Mouse (Mus musculus): ENCODE measurements around the gene Itga6. TPM values are rescaled to one million over a fixed set of nuclear protein-coding genes. Genes with fewer than 3 reads are reported as not detected.

Itga6 gene
- polyA plus RNA-seq, 1 experiment = 26.0 TPM

DNA sequence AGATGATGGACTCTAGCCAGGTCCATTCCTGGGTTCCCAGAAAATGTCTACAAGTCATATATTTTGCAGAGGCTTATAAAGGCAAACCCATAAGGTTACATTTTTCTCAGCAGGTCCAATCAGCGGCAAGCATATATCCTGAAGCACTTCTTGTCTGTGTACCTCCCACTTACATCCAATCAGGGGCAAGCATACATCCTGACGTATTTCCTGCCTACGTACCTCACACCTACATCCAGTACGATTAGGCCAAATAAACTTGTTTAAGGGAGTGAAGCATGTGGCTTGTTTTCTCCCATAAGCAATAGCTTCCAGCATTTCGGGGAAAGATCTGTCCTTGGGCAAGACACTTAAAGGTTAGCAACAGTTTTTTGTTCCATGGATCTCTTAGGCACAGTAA is 3.0 kb downstream of the Itga6 start:
- Histone ChIP-seq H3K4me1 (ENCODE audit: control insufficient read depth, insufficient read depth, low read length) (no peaks in the 10 kb centered on the region), H3K27me3 (ENCODE audit: control insufficient read depth, insufficient read depth, low read length) (no peaks in the 10 kb centered on the region), H3K4me3 (replicated peaks; ENCODE audit: insufficient read depth, low read depth, low read length) (no peak overlapping the region), H3K27ac (ENCODE audit: insufficient read depth, low read length) (no peak overlapping the region)
- 95% methylated on average over 5 of the region's 5 CpGs for WGBS
- DNase-seq = no peak
- no peak for TF ChIP-seq POLR2A (IDR thresholded peaks at IDR 0.05; ENCODE audit: borderline replicate concordance, insufficient read depth, low read length)
- no peak for TF ChIP-seq CTCF (IDR thresholded peaks at IDR 0.05; ENCODE audit: borderline replicate concordance, insufficient read depth, low read depth, low read length)

DNA sequence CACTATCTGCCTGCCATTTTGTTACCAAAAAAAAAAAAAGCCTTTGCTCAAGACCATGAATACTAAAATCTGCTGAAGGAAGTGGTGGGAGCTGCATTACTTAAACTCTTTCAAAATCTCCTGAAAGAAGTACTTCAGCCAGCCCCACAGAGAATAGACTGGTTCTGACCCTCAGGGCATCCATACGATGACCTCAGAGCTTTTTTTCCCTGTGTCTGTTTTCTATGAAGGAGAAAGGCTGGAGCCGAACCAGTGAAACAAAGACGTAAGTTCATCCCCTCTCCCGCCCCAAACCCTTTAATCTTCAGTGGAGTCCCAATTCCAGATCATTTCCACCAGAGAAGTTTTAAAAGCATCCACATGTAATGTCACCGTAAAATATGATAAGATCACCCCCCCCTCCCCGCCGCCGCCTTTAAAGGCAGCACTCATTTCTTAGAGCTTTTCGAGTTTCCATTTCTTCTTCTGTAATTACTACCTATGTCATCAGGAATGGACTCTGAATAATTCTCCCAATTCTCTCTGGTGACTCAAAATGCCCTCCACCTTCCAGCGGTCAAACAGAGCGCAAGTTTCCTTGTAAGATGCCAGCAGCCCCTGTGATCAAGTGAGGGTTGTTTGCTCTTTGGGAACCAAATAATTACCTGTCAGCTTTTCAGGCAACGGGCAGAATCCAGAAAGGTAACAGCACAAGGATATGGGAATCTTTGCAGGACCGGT is 4.1 kb downstream of the Itga6 start:
- DNase-seq = no peak
- no peak overlapping the region for H3K27ac ChIP-seq (ENCODE audit: insufficient read depth, low read length)
- 80% methylated on average over 13 of the region's 13 CpGs for WGBS
- no peaks in the 10 kb centered on the region for H3K4me1 ChIP-seq (ENCODE audit: control insufficient read depth, insufficient read depth, low read length)
- H3K27me3 ChIP-seq (ENCODE audit: control insufficient read depth, insufficient read depth, low read length) = no peaks in the 10 kb centered on the region
- H3K4me3 ChIP-seq (replicated peaks; ENCODE audit: insufficient read depth, low read depth, low read length) = no peak overlapping the region
- no peak for TF ChIP-seq CTCF (IDR thresholded peaks at IDR 0.05; ENCODE audit: borderline replicate concordance, insufficient read depth, low read depth, low read length)
- no peak for TF ChIP-seq POLR2A (IDR thresholded peaks at IDR 0.05; ENCODE audit: borderline replicate concordance, insufficient read depth, low read length)

DNA sequence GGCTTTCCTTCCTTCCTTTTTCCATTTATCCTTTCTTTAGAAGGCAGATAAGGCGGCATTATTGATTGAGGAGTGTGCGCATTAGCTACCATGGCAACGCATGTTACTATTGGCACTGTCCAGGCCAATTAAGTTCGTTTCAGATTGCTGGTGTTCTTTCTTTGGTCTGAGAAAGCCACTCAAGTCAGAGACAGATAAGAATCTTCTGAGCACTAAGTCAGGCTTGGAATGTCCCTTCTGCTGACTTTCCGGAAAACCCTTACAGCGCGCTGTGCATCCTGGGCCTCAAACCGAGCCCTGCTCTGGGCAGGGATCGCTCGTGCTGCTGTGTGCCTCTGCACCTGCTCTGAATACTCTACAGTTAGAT is 4.7 kb downstream of the Itga6 start:
- no peaks in the 10 kb centered on the region for H3K4me1 ChIP-seq (ENCODE audit: control insufficient read depth, insufficient read depth, low read length)
- TF ChIP-seq CTCF (IDR thresholded peaks at IDR 0.05; ENCODE audit: borderline replicate concordance, insufficient read depth, low read depth, low read length) = no peak
- TF ChIP-seq POLR2A (IDR thresholded peaks at IDR 0.05; ENCODE audit: borderline replicate concordance, insufficient read depth, low read length) = no peak
- no peaks in the 10 kb centered on the region for H3K27me3 ChIP-seq (ENCODE audit: control insufficient read depth, insufficient read depth, low read length)
- H3K4me3 ChIP-seq (replicated peaks; ENCODE audit: insufficient read depth, low read depth, low read length) = no peak overlapping the region
- no peak overlapping the region for H3K27ac ChIP-seq (ENCODE audit: insufficient read depth, low read length)
- no peak for DNase-seq
- 82% methylated on average over 10 of the region's 10 CpGs for WGBS

DNA sequence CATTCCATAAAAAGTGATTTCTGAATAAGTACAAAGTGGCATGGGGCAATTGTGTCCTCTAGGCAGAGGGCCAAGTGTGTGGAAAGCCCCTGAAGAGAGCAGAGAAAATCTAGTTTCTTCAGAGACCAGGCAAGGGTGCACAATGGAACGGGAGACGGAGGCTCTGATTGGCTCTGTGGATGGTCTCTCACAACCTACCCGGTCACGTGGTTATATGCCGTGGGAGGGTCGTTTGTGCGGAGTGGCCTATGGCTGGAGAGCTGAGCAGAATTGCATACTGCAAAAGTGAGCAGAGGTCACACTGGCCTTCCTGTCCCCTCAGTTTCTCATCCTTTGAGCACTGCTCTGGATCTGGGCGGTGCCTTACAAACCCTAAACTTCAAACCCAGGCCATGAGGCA is 5.9 kb downstream of the Itga6 start:
- H3K4me3 ChIP-seq (replicated peaks; ENCODE audit: insufficient read depth, low read depth, low read length) = no peak overlapping the region
- no peak for TF ChIP-seq CTCF (IDR thresholded peaks at IDR 0.05; ENCODE audit: borderline replicate concordance, insufficient read depth, low read depth, low read length)
- TF ChIP-seq POLR2A (IDR thresholded peaks at IDR 0.05; ENCODE audit: borderline replicate concordance, insufficient read depth, low read length) = no peak
- no peaks in the 10 kb centered on the region for H3K27me3 ChIP-seq (ENCODE audit: control insufficient read depth, insufficient read depth, low read length)
- no peak for DNase-seq
- no peaks in the 10 kb centered on the region for H3K4me1 ChIP-seq (ENCODE audit: control insufficient read depth, insufficient read depth, low read length)
- no peak overlapping the region for H3K27ac ChIP-seq (ENCODE audit: insufficient read depth, low read length)
- WGBS = 81% methylated on average over 8 of the region's 8 CpGs

DNA sequence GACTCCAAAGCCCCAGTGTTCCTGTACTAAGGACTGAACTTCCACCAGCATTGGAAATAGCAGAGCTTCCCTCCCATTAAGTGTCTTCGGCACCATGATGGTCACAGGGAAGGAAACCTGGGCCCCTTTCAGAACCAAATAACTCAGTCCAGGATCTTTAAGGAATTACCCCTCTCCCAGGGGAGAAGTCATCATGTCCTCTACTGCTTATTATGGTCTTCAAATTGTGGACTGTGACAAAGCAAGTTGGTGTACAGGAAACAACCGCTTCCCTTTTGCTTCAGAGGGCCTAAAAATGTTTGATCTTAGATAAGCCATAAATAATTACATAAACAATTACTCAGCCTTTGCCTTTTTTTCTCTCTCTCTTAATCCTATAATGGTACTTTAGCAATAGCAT is 6.4 kb downstream of the Itga6 start:
- no peak for DNase-seq
- H3K4me3 ChIP-seq (replicated peaks; ENCODE audit: insufficient read depth, low read depth, low read length) = no peak overlapping the region
- no peaks in the 10 kb centered on the region; the same call in 1 of the 2 replicates for H3K27me3 ChIP-seq (ENCODE audit: control insufficient read depth, insufficient read depth, low read length)
- no peak for TF ChIP-seq POLR2A (IDR thresholded peaks at IDR 0.05; ENCODE audit: borderline replicate concordance, insufficient read depth, low read length)
- TF ChIP-seq CTCF (IDR thresholded peaks at IDR 0.05; ENCODE audit: borderline replicate concordance, insufficient read depth, low read depth, low read length) = no peak
- no peak overlapping the region for H3K27ac ChIP-seq (ENCODE audit: insufficient read depth, low read length)
- 91% methylated on average over 2 of the region's 2 CpGs for WGBS
- no peaks in the 10 kb centered on the region for H3K4me1 ChIP-seq (ENCODE audit: control insufficient read depth, insufficient read depth, low read length)

DNA sequence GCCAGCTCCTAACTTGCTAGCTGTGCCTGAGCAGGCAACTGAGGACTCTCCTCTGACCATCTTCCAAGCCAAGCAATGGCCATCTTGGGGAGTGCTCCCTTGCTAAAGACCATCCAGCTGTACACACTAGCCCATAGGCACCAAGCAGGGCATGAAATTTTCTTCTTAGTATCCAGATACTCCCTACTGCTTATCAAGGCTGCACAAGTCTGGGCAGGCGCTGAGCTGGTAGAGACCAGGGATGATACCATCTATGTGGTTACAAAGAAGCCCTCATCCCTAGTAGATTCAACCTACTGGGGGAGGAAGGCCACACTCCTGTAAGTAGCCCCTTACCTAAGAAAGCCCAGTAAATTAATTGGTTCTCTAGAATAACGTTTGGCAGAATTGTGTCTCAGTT is 7.0 kb downstream of the Itga6 start:
- no peak overlapping the region for H3K27ac ChIP-seq (ENCODE audit: insufficient read depth, low read length)
- H3K4me3 ChIP-seq (replicated peaks; ENCODE audit: insufficient read depth, low read depth, low read length) = no peak overlapping the region
- no peaks in the 10 kb centered on the region; the same call in 1 of the 2 replicates for H3K27me3 ChIP-seq (ENCODE audit: control insufficient read depth, insufficient read depth, low read length)
- TF ChIP-seq POLR2A (IDR thresholded peaks at IDR 0.05; ENCODE audit: borderline replicate concordance, insufficient read depth, low read length) = no peak
- TF ChIP-seq CTCF (IDR thresholded peaks at IDR 0.05; ENCODE audit: borderline replicate concordance, insufficient read depth, low read depth, low read length) = no peak
- H3K4me1 ChIP-seq (ENCODE audit: control insufficient read depth, insufficient read depth, low read length) = no peaks in the 10 kb centered on the region
- no peak for DNase-seq
- WGBS = 80% methylated on average over 2 of the region's 2 CpGs

DNA sequence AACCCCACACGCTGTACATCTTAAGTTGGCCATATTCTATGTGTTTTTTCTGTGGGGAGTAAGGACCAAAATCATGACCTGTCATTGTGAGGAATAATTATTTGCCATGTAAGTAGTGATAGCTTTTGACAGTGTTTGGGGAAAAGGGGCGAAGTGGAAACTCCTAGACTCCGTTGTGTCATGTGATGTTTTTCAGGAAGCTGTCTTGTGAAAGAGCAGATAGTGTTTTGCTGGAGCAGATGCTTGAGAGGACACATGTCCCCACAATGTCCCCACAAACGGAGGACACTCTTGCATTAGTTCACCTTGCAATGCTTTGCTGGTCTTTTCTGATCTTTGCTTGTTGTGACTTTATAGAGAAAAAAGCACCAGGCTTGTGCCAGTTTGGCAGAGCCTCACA is 7.7 kb downstream of the Itga6 start:
- H3K4me3 ChIP-seq (replicated peaks; ENCODE audit: insufficient read depth, low read depth, low read length) = no peak overlapping the region
- no peaks in the 10 kb centered on the region for H3K4me1 ChIP-seq (ENCODE audit: control insufficient read depth, insufficient read depth, low read length)
- WGBS = 66% methylated on average over 4 of the region's 4 CpGs

DNA sequence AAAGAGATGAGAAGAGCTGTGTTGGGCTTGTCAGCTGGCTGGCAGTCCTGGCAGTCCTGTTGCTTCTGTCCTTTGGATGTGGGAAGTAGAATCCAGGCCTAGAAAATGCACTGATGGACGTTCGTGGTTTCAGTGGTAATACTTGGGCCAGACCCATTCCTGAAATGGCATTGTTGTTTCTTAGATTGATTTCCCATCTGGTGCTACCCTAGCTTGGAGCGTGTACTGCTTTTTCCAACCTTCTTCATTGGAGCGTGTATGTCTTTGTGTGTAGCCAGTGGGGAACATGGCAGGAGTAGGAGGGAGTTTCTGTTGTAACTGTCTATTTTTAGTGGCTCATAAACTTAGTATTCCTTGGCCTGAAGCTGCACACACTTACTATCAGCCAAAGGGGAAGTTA is 10.3 kb downstream of the Itga6 start:
- H3K4me3 ChIP-seq (replicated peaks; ENCODE audit: insufficient read depth, low read depth, low read length) = no peak overlapping the region
- DNase-seq = no peak
- H3K27me3 ChIP-seq (ENCODE audit: control insufficient read depth, insufficient read depth, low read length) = no peaks in the 10 kb centered on the region; the same call in 1 of the 2 replicates
- H3K4me1 ChIP-seq (ENCODE audit: control insufficient read depth, insufficient read depth, low read length) = no peaks in the 10 kb centered on the region; the same call in 1 of the 2 replicates
- no peak overlapping the region for H3K27ac ChIP-seq (ENCODE audit: insufficient read depth, low read length)
- no peak for TF ChIP-seq POLR2A (IDR thresholded peaks at IDR 0.05; ENCODE audit: borderline replicate concordance, insufficient read depth, low read length)
- TF ChIP-seq CTCF (IDR thresholded peaks at IDR 0.05; ENCODE audit: borderline replicate concordance, insufficient read depth, low read depth, low read length) = no peak
- WGBS = 30% methylated on average over 4 of the region's 4 CpGs

More for the DNA sequence above, 7.7 kb downstream of the Itga6 start:
- Histone ChIP-seq H3K27ac (ENCODE audit: insufficient read depth, low read length) (no peak overlapping the region), H3K27me3 (ENCODE audit: control insufficient read depth, insufficient read depth, low read length) (no peaks in the 10 kb centered on the region; the same call in 1 of the 2 replicates)
- DNase-seq = no peak
- TF ChIP-seq POLR2A (IDR thresholded peaks at IDR 0.05; ENCODE audit: borderline replicate concordance, insufficient read depth, low read length) (no peak), CTCF (IDR thresholded peaks at IDR 0.05; ENCODE audit: borderline replicate concordance, insufficient read depth, low read depth, low read length) (no peak)

All from cerebellum, adult 2 months (tissue).